Mouse (Mus musculus): ENCODE data around the gene Kiz. TPM values are rescaled to one million over a fixed set of nuclear protein-coding genes. Genes with fewer than 3 reads are reported as not detected.

Kiz gene
- polyA plus RNA-seq, 1 experiment, result 23.5 TPM

- no peak for TF ChIP-seq CTCF (IDR thresholded peaks at IDR 0.05; ENCODE audit: borderline replicate concordance, insufficient read depth, low read length)
- no peak for TF ChIP-seq POLR2A (IDR thresholded peaks at IDR 0.05; ENCODE audit: low read depth, low read length)
- no peak overlapping the region for H3K27ac ChIP-seq (ENCODE audit: insufficient read depth, low read length)
- no peak overlapping the region for H3K4me3 ChIP-seq (ENCODE audit: insufficient read depth, low read length)
- H3K4me1 ChIP-seq (ENCODE audit: control insufficient read depth, insufficient read depth, low read length), result no peaks in the 10 kb centered on the region
Observed at GRCm38 (mm10) chr2:146898977-146899376, 43.3 kb downstream of the Kiz start.

GRCm38 (mm10) chr2:146916085-146916484 is 60.4 kb downstream of the Kiz start:
- Histone ChIP-seq H3K4me1 (ENCODE audit: control insufficient read depth, insufficient read depth, low read length) (no peaks in the 10 kb centered on the region), H3K4me3 (ENCODE audit: insufficient read depth, low read length) (no peak overlapping the region), H3K27ac (ENCODE audit: insufficient read depth, low read length) (no peak overlapping the region)
- TF ChIP-seq CTCF (IDR thresholded peaks at IDR 0.05; ENCODE audit: borderline replicate concordance, insufficient read depth, low read length), result no peak
- no peak for TF ChIP-seq POLR2A (IDR thresholded peaks at IDR 0.05; ENCODE audit: low read depth, low read length)

- Histone ChIP-seq H3K4me3 (ENCODE audit: insufficient read depth, low read length) (no peak overlapping the region), H3K4me1 (ENCODE audit: control insufficient read depth, insufficient read depth, low read length) (no peaks in the 10 kb centered on the region), H3K27ac (ENCODE audit: insufficient read depth, low read length) (no peak overlapping the region)
- TF ChIP-seq CTCF (IDR thresholded peaks at IDR 0.05; ENCODE audit: borderline replicate concordance, insufficient read depth, low read length) (no peak), POLR2A (IDR thresholded peaks at IDR 0.05; ENCODE audit: low read depth, low read length) (no peak)
Observed at GRCm38 (mm10) chr2:146917770-146918169, 62.1 kb downstream of the Kiz start.

DNA sequence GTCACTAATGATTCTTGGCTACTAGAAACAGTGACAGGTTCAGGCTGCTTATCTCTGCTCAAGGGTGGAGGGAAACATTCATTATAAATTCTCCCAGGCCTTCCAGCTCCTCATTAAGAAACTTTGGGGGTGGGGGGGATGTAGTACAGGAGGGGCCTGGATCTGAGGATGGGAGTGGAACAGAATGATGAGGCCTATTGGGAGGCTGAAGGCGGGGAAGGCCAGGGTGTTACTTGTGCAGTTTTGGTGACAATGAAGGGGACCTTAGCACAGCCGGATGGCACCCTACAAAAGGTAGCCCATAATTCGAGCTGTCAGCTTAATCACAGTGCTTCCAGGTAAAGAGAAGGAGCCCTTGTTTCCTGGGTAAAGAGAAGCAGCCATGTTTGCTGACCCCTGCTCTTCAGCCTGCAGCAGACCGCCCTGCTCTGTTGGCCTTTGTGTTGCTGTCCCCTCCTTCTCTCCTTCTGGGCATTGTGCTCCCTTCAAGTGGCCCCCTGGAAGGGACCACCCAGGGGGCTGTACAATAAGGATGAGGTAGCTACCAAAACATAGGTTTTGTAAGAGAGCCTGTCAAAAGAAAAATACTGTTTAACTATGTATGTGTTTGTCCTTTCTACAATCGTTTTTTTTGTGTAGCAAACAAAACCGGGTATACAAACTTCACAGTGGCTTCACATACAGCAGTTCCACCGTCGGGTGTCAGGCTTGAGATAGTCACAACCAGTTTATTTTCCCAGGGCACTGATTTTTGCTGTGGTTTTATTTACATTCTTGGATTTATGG is 64.9 kb downstream of the Kiz start:
- Histone ChIP-seq H3K27ac (ENCODE audit: insufficient read depth, low read length) (no peak overlapping the region), H3K4me1 (ENCODE audit: control insufficient read depth, insufficient read depth, low read length) (no peaks in the 10 kb centered on the region), H3K4me3 (ENCODE audit: insufficient read depth, low read length) (no peak overlapping the region)
- TF ChIP-seq POLR2A (IDR thresholded peaks at IDR 0.05; ENCODE audit: low read depth, low read length) (no peak), CTCF (IDR thresholded peaks at IDR 0.05; ENCODE audit: borderline replicate concordance, insufficient read depth, low read length) (no peak)

GRCm38 (mm10) chr2:146925296-146925695 is 69.6 kb downstream of the Kiz start:
- Histone ChIP-seq H3K4me1 (ENCODE audit: control insufficient read depth, insufficient read depth, low read length) (no peaks in the 10 kb centered on the region), H3K4me3 (ENCODE audit: insufficient read depth, low read length) (no peak overlapping the region), H3K27ac (ENCODE audit: insufficient read depth, low read length) (no peak overlapping the region)
- no peak for TF ChIP-seq CTCF (IDR thresholded peaks at IDR 0.05; ENCODE audit: borderline replicate concordance, insufficient read depth, low read length)
- no peak for TF ChIP-seq POLR2A (IDR thresholded peaks at IDR 0.05; ENCODE audit: low read depth, low read length)

- no peaks in the 10 kb centered on the region for H3K4me1 ChIP-seq (ENCODE audit: control insufficient read depth, insufficient read depth, low read length)
- no peak for TF ChIP-seq POLR2A (IDR thresholded peaks at IDR 0.05; ENCODE audit: low read depth, low read length)
- no peak for TF ChIP-seq CTCF (IDR thresholded peaks at IDR 0.05; ENCODE audit: borderline replicate concordance, insufficient read depth, low read length)
- no peak overlapping the region for H3K4me3 ChIP-seq (ENCODE audit: insufficient read depth, low read length)
- no peak overlapping the region for H3K27ac ChIP-seq (ENCODE audit: insufficient read depth, low read length)
Observed at GRCm38 (mm10) chr2:146925846-146926245, 70.2 kb downstream of the Kiz start.

DNA sequence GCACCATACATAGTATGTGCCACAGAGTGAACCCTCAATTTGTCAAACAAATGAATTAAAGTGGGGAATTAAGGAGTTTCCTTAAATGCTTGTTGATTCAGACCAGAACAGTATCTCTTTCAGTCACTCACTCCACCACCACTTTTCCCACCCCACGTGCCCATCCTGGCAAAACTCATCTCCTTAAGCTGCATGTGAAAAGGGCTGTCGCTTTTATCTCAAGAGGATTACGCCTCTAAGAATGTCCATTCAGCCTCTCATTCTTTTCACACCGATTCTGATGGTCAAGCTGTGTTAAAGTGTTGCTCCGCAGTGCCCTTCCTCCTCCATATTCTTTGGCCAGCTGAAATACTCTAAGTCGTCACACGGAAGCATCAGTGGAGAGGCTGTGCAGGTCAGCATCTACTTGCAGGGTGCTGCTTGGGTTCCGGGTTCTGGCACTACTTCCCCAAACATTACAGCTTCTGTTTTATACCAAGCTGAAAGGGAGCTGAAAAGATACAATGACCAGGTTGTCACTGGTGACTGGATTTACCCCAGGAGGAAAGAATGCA is 92.6 kb downstream of the Kiz start:
- H3K4me1 ChIP-seq (ENCODE audit: control insufficient read depth, insufficient read depth, low read length), result no peaks in the 10 kb centered on the region
- H3K27ac ChIP-seq (ENCODE audit: insufficient read depth, low read length), result no peak overlapping the region
- TF ChIP-seq CTCF (IDR thresholded peaks at IDR 0.05; ENCODE audit: borderline replicate concordance, insufficient read depth, low read length) (no peak), POLR2A (IDR thresholded peaks at IDR 0.05; ENCODE audit: low read depth, low read length) (no peak)
- no peak overlapping the region for H3K4me3 ChIP-seq (ENCODE audit: insufficient read depth, low read length)

DNA sequence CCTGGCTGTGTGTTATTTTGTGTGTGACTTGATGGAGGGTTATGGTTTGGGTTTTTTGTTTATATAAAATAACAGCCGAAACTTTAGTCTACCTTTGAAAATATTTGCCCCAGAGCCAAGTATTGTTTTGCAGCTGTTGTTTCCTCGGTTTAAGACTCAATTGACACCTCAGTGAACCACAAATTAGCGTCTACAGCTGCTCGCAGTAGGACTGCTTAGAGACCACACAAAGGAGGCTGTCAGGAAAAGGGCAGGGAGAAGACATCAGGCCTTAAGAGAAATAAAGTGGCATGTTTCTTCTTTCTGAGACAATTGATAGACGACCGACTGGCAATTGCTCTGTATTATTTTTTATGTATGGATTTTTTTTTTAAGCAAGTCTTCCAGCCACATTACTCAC is 100.7 kb downstream of the Kiz start:
- Histone ChIP-seq H3K27ac (ENCODE audit: insufficient read depth, low read length) (no peak overlapping the region), H3K4me3 (ENCODE audit: insufficient read depth, low read length) (no peak overlapping the region), H3K4me1 (ENCODE audit: control insufficient read depth, insufficient read depth, low read length) (no peaks in the 10 kb centered on the region)
- TF ChIP-seq POLR2A (IDR thresholded peaks at IDR 0.05; ENCODE audit: low read depth, low read length) (no peak), CTCF (IDR thresholded peaks at IDR 0.05; ENCODE audit: borderline replicate concordance, insufficient read depth, low read length) (no peak)

GRCm38 (mm10) chr2:146958398-146958911 is 102.8 kb downstream of the Kiz start:
- Histone ChIP-seq H3K4me1 (ENCODE audit: control insufficient read depth, insufficient read depth, low read length) (no peaks in the 10 kb centered on the region), H3K4me3 (ENCODE audit: insufficient read depth, low read length) (no peak overlapping the region), H3K27ac (ENCODE audit: insufficient read depth, low read length) (no peak overlapping the region)
- TF ChIP-seq CTCF (IDR thresholded peaks at IDR 0.05; ENCODE audit: borderline replicate concordance, insufficient read depth, low read length), result no peak
- no peak for TF ChIP-seq POLR2A (IDR thresholded peaks at IDR 0.05; ENCODE audit: low read depth, low read length)

Measured in embryonic fibroblast, embryonic 13.5 days (primary cell).